ENCODE assay signal across 8 mouse cellular contexts in the genomic region with DNA sequence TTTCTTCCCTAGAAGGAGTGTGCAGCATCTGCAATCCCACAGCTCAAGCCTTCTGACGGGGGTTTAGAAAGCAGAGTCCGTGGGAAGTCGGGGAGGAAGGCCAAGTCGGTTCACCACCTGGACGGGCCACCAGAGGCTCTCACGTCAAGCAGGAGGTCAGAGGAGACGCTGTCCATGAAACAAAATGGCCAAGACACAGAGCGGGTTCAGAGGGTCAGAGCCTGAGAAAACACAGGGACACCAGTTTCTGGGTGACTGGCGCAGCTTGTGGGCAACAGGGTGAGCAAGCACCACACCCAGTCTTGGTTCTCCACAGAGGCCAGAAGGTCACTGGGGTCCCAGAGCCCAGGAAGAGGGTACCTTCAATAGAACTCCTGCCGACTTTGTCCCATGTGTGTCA. TPM values are rescaled to one million over a fixed set of nuclear protein-coding genes. Genes with fewer than 3 reads are reported as not detected.
A peak's percentile ranks its signal among the peaks of the same experiment; 100 is the strongest.
DNase-seq lines count a peak whose midpoint lies in the region; ATAC-seq and TF ChIP-seq lines count a peak whose summit lies in the region.
"Had no signal": no experiment of that assay in that cellular context is flagged by ENCODE, and none has a peak within 500 bp of the region (broad histone marks: within the 10 kb centered on the region; RNA-seq: fewer than 3 reads in every experiment).

No protein-coding gene starts in this region.

- no peak for TF ChIP-seq POLR2A in thymus, adult 2 months (IDR thresholded peaks at IDR 0.05; ENCODE audit: control insufficient read depth, extremely low read depth, insufficient read depth, low read length, poor library complexity)
- TF ChIP-seq POLR2A in olfactory bulb, adult 2 months (IDR thresholded peaks at IDR 0.05; ENCODE audit: insufficient read depth, low read depth, low read length), result no peak

- H3K4me3 ChIP-seq in heart, embryonic 15.5 days, result no peak overlapping the region
- H3K4me3 ChIP-seq in thymus, adult 2 months (ENCODE audit: control insufficient read depth, insufficient read depth, low read length), result no peak overlapping the region
- H3K4me3 ChIP-seq in olfactory bulb, adult 2 months (ENCODE audit: insufficient read depth, low read depth, low read length), result no peak overlapping the region

- no peak for TF ChIP-seq CTCF in thymus, adult 2 months (IDR thresholded peaks at IDR 0.05; ENCODE audit: borderline replicate concordance, control insufficient read depth, extremely low read depth, insufficient read depth, low read length, poor library complexity)
- no peak for TF ChIP-seq CTCF in olfactory bulb, adult 2 months (IDR thresholded peaks at IDR 0.05; ENCODE audit: insufficient read depth, low read depth, low read length)

- peaks cover 95% of the 10 kb centered on the region for H3K4me1 ChIP-seq in heart, embryonic 15.5 days (replicated peaks)
- H3K4me1 ChIP-seq in thymus, adult 2 months (replicated peaks; ENCODE audit: control insufficient read depth, insufficient read depth, low read length), result peaks cover 80% of the 10 kb centered on the region
- peaks cover 73% of the 10 kb centered on the region for H3K4me1 ChIP-seq in olfactory bulb, adult 2 months (ENCODE audit: control insufficient read depth, insufficient read depth, low read length)

- WGBS in heart, embryonic 15.5 days, result 73% methylated on average over 10 of the region's 10 CpGs
- WGBS in thymus, adult 2 months, result 79% methylated on average over 10 of the region's 10 CpGs
- 81% methylated on average over 10 of the region's 10 CpGs for WGBS in olfactory bulb, adult 2 months

- H3K36me3 ChIP-seq in heart, embryonic 15.5 days, result peaks cover 8% of the 10 kb centered on the region; the same call in 1 of the 2 replicates
- no peaks in the 10 kb centered on the region for H3K36me3 ChIP-seq in thymus, adult 2 months (ENCODE audit: control insufficient read depth, insufficient read depth, low read length)

- no peak overlapping the region for H3K9ac ChIP-seq in heart, embryonic 15.5 days

- no peaks in the 10 kb centered on the region for H3K9me3 ChIP-seq in heart, embryonic 15.5 days (replicated peaks)

- intact Hi-C loops in heart, postnatal 36 days (cut with DNase I), result loop anchor here (2.0 kb wide), 1 partner anchor 53 kb away; no protein-coding TSS in a partner anchor

- peak overlapping the region; percentile 95 for H3K27ac ChIP-seq in heart, embryonic 15.5 days
- H3K27ac ChIP-seq in thymus, adult 2 months (ENCODE audit: control insufficient read depth, insufficient read depth, low read length), result peak overlapping the region; percentile 99
- 0 out of 2 replicates have a peak overlapping the region, but pooled peaks have one; percentile 17 for H3K27ac ChIP-seq in olfactory bulb, adult 2 months (ENCODE audit: insufficient read depth, low read depth, low read length)

- no peak for ATAC-seq in heart, embryonic 15.5 days (replicated peaks; ENCODE audit: insufficient number of reproducible peaks, insufficient read depth, low FRiP score, low read depth)

- H3K27me3 ChIP-seq in heart, embryonic 15.5 days, result no peaks in the 10 kb centered on the region
- no peaks in the 10 kb centered on the region for H3K27me3 ChIP-seq in thymus, adult 2 months (ENCODE audit: control insufficient read depth, insufficient read depth, low read length)

- no peak for DNase-seq in heart, postnatal 36 days
- DNase-seq in kidney, postnatal 10 days, result peak; percentile 24
- no peak for DNase-seq in kidney, postnatal 4 days
- DNase-seq in thymus, adult 2 months, result peak; percentile 33
- no peak for DNase-seq in thymus, postnatal 0 days (ENCODE audit: low spot score)
- DNase-seq: adrenal gland, adult 8-10 months had no signal

- no peak overlapping the region for H3K4me2 ChIP-seq in heart, embryonic 15.5 days

RNA-seq across cellular contexts. Expression of a gene that starts 33.9 kb away (rescaled TPM):
- 4.9 and 7.9 TPM in 2 replicates for polyA plus RNA-seq in heart, embryonic 15.5 days (2015; fragmentation: Nextera tagmentation; extraction: Ambion mirVana)
- 10 to 100 TPM; 43.9 to 45.5 TPM for total RNA-seq in heart, postnatal 36 days (2021)
- 279 and 356 TPM in 2 replicates for polyA plus RNA-seq in thymus, adult 2 months (2012; rRNA removed)
- 22.6 and 33.9 TPM in 2 replicates for polyA plus RNA-seq in thymus, postnatal 0 days (2015; fragmentation: Nextera tagmentation; extraction: Ambion mirVana)
- 145 TPM in 1 of 2 replicates, not detected in the other for polyA plus RNA-seq in olfactory bulb, adult 2 months (2012; ENCODE audit: insufficient read depth, insufficient read length, low replicate concordance, missing spikeins)

Comparison
In these comparisons a context has a peak if more than half of its experiments do, and no peak if none do; other contexts are left out.
1. DNase-seq: peak in kidney, postnatal 10 days (single experiment) and thymus, adult 2 months (single experiment); none in heart, postnatal 36 days (0 of 2), kidney, postnatal 4 days (0 of 2) and thymus, postnatal 0 days (single experiment).
2. H3K27ac ChIP-seq: peak in every context shown above with its lines; median percentile 99 in thymus, adult 2 months; 95 in heart, embryonic 15.5 days; 17 in olfactory bulb, adult 2 months.